Mouse (Mus musculus) kidney, adult 2 months (tissue): ENCODE data around the gene Wscd2.

Experiments used
- CTCF ChIP-seq: fragments of 200-500 bp; conservative IDR thresholded peaks from 2 replicates; pipeline ENCODE4 v1.5.1; 2011; ENCODE audit warnings: low read depth, mild to moderate bottlenecking, control low read depth, low read length, moderate library complexity, mixed read lengths; ENCODE audit not compliant: insufficient read depth, insufficient read length
- POLR2A ChIP-seq: fragments of 200-500 bp; IDR thresholded peaks from one replicate; pipeline ENCODE4 v1.6.1; 2011; ENCODE audit warnings: low read depth, low read length, control low read depth

DNA sequence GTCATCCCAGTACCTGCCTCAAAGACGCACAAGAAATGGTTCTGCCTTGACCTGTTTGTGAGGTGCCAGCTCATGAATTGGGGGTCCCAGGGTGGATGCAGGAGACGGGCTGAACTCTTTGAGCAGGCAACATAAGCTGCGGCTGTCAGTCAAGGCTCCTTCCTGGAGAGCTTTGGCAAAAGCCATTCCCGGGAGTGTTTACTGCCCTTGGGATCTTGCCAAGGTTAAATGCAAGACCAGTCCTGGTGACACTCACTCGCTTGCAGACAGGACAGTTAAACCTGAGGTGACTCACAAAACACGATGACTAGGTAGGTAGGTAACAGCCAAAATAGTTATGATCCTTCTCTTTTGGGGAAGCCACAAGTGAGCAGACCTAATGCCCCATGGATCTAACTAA is 30.9 kb downstream of the Wscd2 start:
- no peak for TF ChIP-seq CTCF
- no peak for TF ChIP-seq POLR2A
